Mouse (Mus musculus) C2C12 (cell line): ENCODE data around the gene Cdk15. TPM values are rescaled to one million over a fixed set of nuclear protein-coding genes. Genes with fewer than 3 reads are reported as not detected.

ENCODE experiments used
- H3K27me3 ChIP-seq: one replicate; pipeline ENCODE4 v1.6.1; 2011; ENCODE audit not compliant: control insufficient read depth, insufficient read depth, insufficient read length
- H3K36me3 ChIP-seq: one replicate; pipeline ENCODE4 v1.6.1; 2011; ENCODE audit not compliant: control insufficient read depth, insufficient read depth
- H3K4me3 ChIP-seq: one replicate; pipeline ENCODE4 v1.5.1; 2011; ENCODE audit warnings: mild to moderate bottlenecking, control low read depth; ENCODE audit not compliant: poor library complexity, insufficient read depth, severe bottlenecking
- H3K79me2 ChIP-seq: one replicate; pipeline ENCODE4 v1.6.1; 2011; ENCODE audit not compliant: control insufficient read depth, insufficient read depth
- H3K79me3 ChIP-seq: one replicate; pipeline ENCODE4 v1.6.1; 2011; ENCODE audit warnings: low read depth, control low read depth
- H3ac ChIP-seq: one replicate; pipeline ENCODE3; 2011; ENCODE audit warnings: low read depth; ENCODE audit not compliant: control insufficient read depth, insufficient read length
- CEBPB ChIP-seq: IDR thresholded peaks from one replicate; pipeline ENCODE4 v1.6.1; 2011; ENCODE audit warnings: low read depth, mild to moderate bottlenecking, control low read depth, moderate library complexity
- CTCF ChIP-seq: IDR thresholded peaks from one replicate; pipeline ENCODE4 v1.5.1; 2011; ENCODE audit not compliant: control insufficient read depth, insufficient read depth, insufficient read length
- FOSL1 ChIP-seq: IDR thresholded peaks from one replicate; pipeline ENCODE4 v1.8.0; 2011; ENCODE audit warnings: mild to moderate bottlenecking, low read length; ENCODE audit not compliant: poor library complexity, insufficient read depth, severe bottlenecking
- MAX ChIP-seq: IDR thresholded peaks from one replicate; pipeline ENCODE4 v1.6.1; 2011; ENCODE audit warnings: mild to moderate bottlenecking, control low read depth
- MYOD1 ChIP-seq: IDR thresholded peaks from one replicate; pipeline ENCODE4 v1.6.1; 2011; ENCODE audit warnings: low read depth; ENCODE audit not compliant: control insufficient read depth, insufficient read length
- MYOG ChIP-seq: IDR thresholded peaks from one replicate; pipeline ENCODE4 v1.6.1; 2011; ENCODE audit not compliant: control insufficient read depth, insufficient read length; ENCODE audit errors: extremely low read depth
- USF1 ChIP-seq: IDR thresholded peaks from one replicate; pipeline ENCODE4 v1.6.1; 2011; ENCODE audit warnings: low read depth, mild to moderate bottlenecking, control low read depth, moderate library complexity
- polyA plus RNA-seq: library from polyadenylated mRNA; unstranded; fragments of >200 nt; fragmentation: generic; extraction: Trizol; gene quantifications from one replicate; pipeline ENCODE4 v1.2.1, GENCODE M21; 2012; ENCODE audit warnings: missing spikeins

Cdk15 gene
- polyA plus RNA-seq, 1 experiment = 0.05 TPM

- Histone ChIP-seq H3K4me3 (no peak overlapping the region), H3K79me2 (no peaks in the 10 kb centered on the region), H3K79me3 (peaks cover 1% of the 10 kb centered on the region), H3K36me3 (no peaks in the 10 kb centered on the region), H3K27me3 (no peaks in the 10 kb centered on the region), H3ac (no peak overlapping the region)
- no peak for TF ChIP-seq USF1
- no peak for TF ChIP-seq CTCF
- no peak for TF ChIP-seq MYOG
- no peak for TF ChIP-seq FOSL1
- no peak for TF ChIP-seq CEBPB
- TF ChIP-seq MAX = no peak
- TF ChIP-seq MYOD1 = no peak
These were observed 36.3 kb upstream of the Cdk15 start for GRCm38 (mm10) chr1:59220371-59220770.

DNA sequence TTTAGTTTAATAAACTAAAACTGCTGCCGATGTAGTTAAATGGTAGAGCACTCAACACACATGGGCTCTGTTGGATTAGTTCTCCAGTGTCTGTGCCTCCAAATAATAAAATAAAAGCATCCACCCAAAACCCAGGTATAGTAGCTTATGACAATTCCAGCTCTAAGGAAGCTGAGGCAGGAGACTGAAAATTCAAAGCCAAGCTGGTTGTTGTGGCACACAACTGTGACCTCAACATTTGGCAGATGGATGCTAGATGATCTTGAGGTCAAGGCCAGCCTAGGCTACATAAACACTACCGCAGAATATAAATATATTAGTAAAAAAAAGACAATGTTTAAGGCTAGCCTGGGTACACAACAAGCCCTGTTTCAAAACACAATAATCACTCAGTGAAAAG lies 35.1 kb upstream of the Cdk15 start:
- Histone ChIP-seq H3K36me3 (no peaks in the 10 kb centered on the region), H3K27me3 (no peaks in the 10 kb centered on the region), H3ac (no peak overlapping the region), H3K79me3 (peaks cover 1% of the 10 kb centered on the region), H3K4me3 (no peak overlapping the region), H3K79me2 (no peaks in the 10 kb centered on the region)
- TF ChIP-seq MYOD1 = no peak

- no peak overlapping the region for H3K4me3 ChIP-seq
- no peaks in the 10 kb centered on the region for H3K79me2 ChIP-seq
- H3K27me3 ChIP-seq = no peaks in the 10 kb centered on the region
- TF ChIP-seq MYOG (no peak), CEBPB (no peak), CTCF (no peak), MAX (no peak), FOSL1 (no peak)
- H3ac ChIP-seq = no peak overlapping the region
- H3K36me3 ChIP-seq = no peaks in the 10 kb centered on the region
- H3K79me3 ChIP-seq = peaks cover 1% of the 10 kb centered on the region
These were observed 34.4 kb upstream of the Cdk15 start for GRCm38 (mm10) chr1:59222101-59222825.

GRCm38 (mm10) chr1:59228552-59228951 lies 28.2 kb upstream of the Cdk15 start:
- H3ac ChIP-seq = no peak overlapping the region
- H3K4me3 ChIP-seq = no peak overlapping the region
- peaks cover 5% of the 10 kb centered on the region for H3K36me3 ChIP-seq
- H3K79me3 ChIP-seq = peaks cover 1% of the 10 kb centered on the region
- no peaks in the 10 kb centered on the region for H3K79me2 ChIP-seq
- H3K27me3 ChIP-seq = no peaks in the 10 kb centered on the region
- TF ChIP-seq MYOD1 = no peak
- no peak for TF ChIP-seq CEBPB
- no peak for TF ChIP-seq USF1
- no peak for TF ChIP-seq MYOG
- no peak for TF ChIP-seq FOSL1
- no peak for TF ChIP-seq CTCF
- no peak for TF ChIP-seq MAX

- TF ChIP-seq FOSL1 (no peak), CTCF (no peak), MYOD1 (no peak), MAX (no peak), CEBPB (no peak), USF1 (no peak), MYOG (no peak)
- H3K36me3 ChIP-seq = peaks cover 5% of the 10 kb centered on the region
- no peak overlapping the region for H3ac ChIP-seq
- H3K79me2 ChIP-seq = no peaks in the 10 kb centered on the region
- H3K27me3 ChIP-seq = no peaks in the 10 kb centered on the region
- H3K79me3 ChIP-seq = no peaks in the 10 kb centered on the region
- H3K4me3 ChIP-seq = no peak overlapping the region
These were observed 27.5 kb upstream of the Cdk15 start for GRCm38 (mm10) chr1:59229187-59229586.

- peak; percentile 21 for TF ChIP-seq USF1
- TF ChIP-seq CEBPB = no peak
- H3K4me3 ChIP-seq = peak within 1 kb of the TSS; percentile 60
- peaks cover 12% of the 10 kb centered on the region for H3K79me2 ChIP-seq
- no peaks in the 10 kb centered on the region for H3K27me3 ChIP-seq
- H3K36me3 ChIP-seq = peaks cover 5% of the 10 kb centered on the region
- peak within 1 kb of the TSS; percentile 95 for H3ac ChIP-seq
- peaks cover 2% of the 10 kb centered on the region for H3K79me3 ChIP-seq
These were observed 19.8 kb upstream of the Cdk15 start, which contains the start of gene Als2 for GRCm38 (mm10) chr1:59236856-59237441. Gene Als2 (minus strand): TSS chr1:59237231.
